Mouse (Mus musculus): ENCODE data around the gene Nup214.

- TF ChIP-seq CTCF (IDR thresholded peaks at IDR 0.05; ENCODE audit: extremely low read depth, insufficient read depth, insufficient read length, insufficient replicate concordance): no peak
- no peak for TF ChIP-seq POLR2A (IDR thresholded peaks at IDR 0.05; ENCODE audit: low read depth, low read length)
These were observed 115.4 kb downstream of the Nup214 start for GRCm38 (mm10) chr2:32089606-32090005.

Data from spleen, adult 2 months (tissue).